Mouse (Mus musculus) CH12.LX (cell line): ENCODE data around the gene Ibtk. TPM values are rescaled to one million over a fixed set of nuclear protein-coding genes. Genes with fewer than 3 reads are reported as not detected.

Experiments
- DNase-seq: peaks from one replicate; pipeline ENCODE4 v3.0.0-alpha.2; 2013; ENCODE audit errors: extremely low read depth
- H3K27ac ChIP-seq: 2 replicates; pipeline ENCODE4 v1.5.1; 2012; ENCODE audit warnings: low read depth, mild to moderate bottlenecking, control low read depth, moderate library complexity; ENCODE audit not compliant: insufficient read depth
- H3K27me3 ChIP-seq: replicated peaks from 2 replicates; pipeline ENCODE3; 2012; ENCODE audit warnings: inconsistent platforms
- H3K36me3 ChIP-seq, 2 experiments: replicated peaks in 1 of 2; 2 replicates each; pipeline versions ENCODE3 to v1.6.1; 2012; ENCODE audit warnings: inconsistent platforms in 1 of 2, low read length in 1 of 2, mild to moderate bottlenecking in 1 of 2, mixed read lengths in 1 of 2, moderate library complexity in 1 of 2; ENCODE audit not compliant: control insufficient read depth in 1 of 2, insufficient read depth in 1 of 2
- H3K4me1 ChIP-seq, 2 experiments: 2 replicates each; pipeline ENCODE4 v1.6.1; 2012; ENCODE audit warnings: inconsistent platforms in 1 of 2, moderate library complexity in 1 of 2; ENCODE audit not compliant: insufficient read depth in 2 of 2, control insufficient read depth in 1 of 2
- H3K4me2 ChIP-seq: 2 replicates; pipeline ENCODE4 v1.6.1; 2012; ENCODE audit warnings: low read depth, mild to moderate bottlenecking, control low read depth; ENCODE audit not compliant: poor library complexity, insufficient read depth, severe bottlenecking
- H3K4me3 ChIP-seq, 3 experiments: fragments of 150-350 bp in 1 of 3; sonication (generic) in 1 of 3; replicated peaks in 1 of 3; 2 replicates each; pipeline versions ENCODE3 to v1.5.1; 2011 to 2012; ENCODE audit warnings: low read depth in 2 of 3, low read length in 2 of 3, mild to moderate bottlenecking in 2 of 3, moderate library complexity in 2 of 3, control low read depth in 1 of 3, improper control_type of control experiment in 1 of 3, inconsistent platforms in 1 of 3, mixed read lengths in 1 of 3; ENCODE audit not compliant: poor library complexity in 1 of 3
- H3K79me2 ChIP-seq: replicated peaks from 2 replicates; pipeline ENCODE4 v1.6.1; 2012; ENCODE audit warnings: mild to moderate bottlenecking, moderate library complexity; ENCODE audit not compliant: control insufficient read depth, poor library complexity, insufficient read depth, severe bottlenecking; ENCODE audit errors: extremely low read depth
- H3K9ac ChIP-seq: 2 replicates; pipeline ENCODE4 v1.6.1; 2012; ENCODE audit warnings: low read depth, mild to moderate bottlenecking, control low read depth, moderate library complexity; ENCODE audit not compliant: insufficient read depth
- H3K9me3 ChIP-seq: replicated peaks from 2 replicates; pipeline ENCODE3; 2012; ENCODE audit warnings: low read length, inconsistent platforms, mixed read lengths
- BHLHE40 ChIP-seq: IDR thresholded peaks from 2 replicates; pipeline ENCODE4 v1.6.1; 2011; ENCODE audit warnings: mild to moderate bottlenecking, low read depth, low read length, improper control_type of control experiment
- CHD1 ChIP-seq: IDR thresholded peaks from 2 replicates; pipeline ENCODE4 v1.6.1; 2012; ENCODE audit warnings: low read depth, low read length, improper control_type of control experiment, inconsistent platforms
- CTCF ChIP-seq, 2 experiments: IDR thresholded peaks in 1 of 2; conservative IDR thresholded peaks in 1 of 2; 2 replicates each; pipeline ENCODE4 v1.5.1; 2011 to 2012; ENCODE audit warnings: low read depth in 2 of 2, low read length in 2 of 2, improper control_type of control experiment in 1 of 2, inconsistent platforms in 1 of 2, mild to moderate bottlenecking in 1 of 2, moderate library complexity in 1 of 2
- E2F4 ChIP-seq: IDR thresholded peaks from 2 replicates; pipeline ENCODE4 v1.6.1; 2011; ENCODE audit warnings: low read depth, low read length, improper control_type of control experiment; ENCODE audit not compliant: insufficient replicate concordance
- ELF1 ChIP-seq: IDR thresholded peaks from 2 replicates; pipeline ENCODE4 v1.6.1; 2014; ENCODE audit warnings: low read depth, mild to moderate bottlenecking, inconsistent platforms, low read length, improper control_type of control experiment
- MAFK ChIP-seq: IDR thresholded peaks from 2 replicates; pipeline ENCODE4 v1.6.1; 2011; ENCODE audit warnings: low read length, improper control_type of control experiment; ENCODE audit not compliant: insufficient replicate concordance
- MAX ChIP-seq: IDR thresholded peaks from 2 replicates; pipeline ENCODE4 v1.6.1; 2011; ENCODE audit warnings: low read length, improper control_type of control experiment
- MAZ ChIP-seq: IDR thresholded peaks from 2 replicates; pipeline ENCODE4 v1.6.1; 2012; ENCODE audit warnings: low read depth, mild to moderate bottlenecking, inconsistent platforms, low read length, improper control_type of control experiment, moderate library complexity
- MYC ChIP-seq: IDR thresholded peaks from 2 replicates; pipeline ENCODE4 v1.6.1; 2011; ENCODE audit warnings: low read depth, mild to moderate bottlenecking, improper control_type of control experiment, low read length
- NELFE ChIP-seq: IDR thresholded peaks from 2 replicates; pipeline ENCODE4 v1.6.1; 2011; ENCODE audit warnings: low read depth, low read length, improper control_type of control experiment
- PAX5 ChIP-seq: IDR thresholded peaks from 2 replicates; pipeline ENCODE4 v1.6.1; 2012; ENCODE audit warnings: low read length, inconsistent platforms, mixed read lengths
- POLR2AphosphoS2 ChIP-seq: IDR thresholded peaks from 2 replicates; pipeline ENCODE4 v1.6.1; 2011; ENCODE audit warnings: low read depth, low read length, improper control_type of control experiment
- RAD21 ChIP-seq: IDR thresholded peaks from 2 replicates; pipeline ENCODE4 v1.6.1; 2011; ENCODE audit warnings: low read depth, mild to moderate bottlenecking, low read length, improper control_type of control experiment, moderate library complexity
- RCOR1 ChIP-seq: conservative IDR thresholded peaks from 2 replicates; pipeline ENCODE4 v1.6.1; 2012; ENCODE audit warnings: low read depth, mild to moderate bottlenecking, inconsistent platforms, low read length, improper control_type of control experiment
- SIN3A ChIP-seq: IDR thresholded peaks from 2 replicates; pipeline ENCODE4 v1.6.1; 2012; ENCODE audit warnings: low read length, improper control_type of control experiment, inconsistent platforms
- UBTF ChIP-seq: IDR thresholded peaks from 2 replicates; pipeline ENCODE4 v1.6.1; 2012; ENCODE audit warnings: low read depth, mild to moderate bottlenecking, inconsistent platforms, low read length, improper control_type of control experiment, moderate library complexity
- USF1 ChIP-seq: IDR thresholded peaks from 2 replicates; pipeline ENCODE4 v1.6.1; 2014; ENCODE audit warnings: low read depth, mild to moderate bottlenecking, inconsistent platforms, low read length, improper control_type of control experiment
- USF2 ChIP-seq: conservative IDR thresholded peaks from 2 replicates; pipeline ENCODE4 v1.6.1; 2011; ENCODE audit warnings: low read depth, low read length, improper control_type of control experiment
- ZC3H11A ChIP-seq: IDR thresholded peaks from 2 replicates; pipeline ENCODE4 v1.6.1; 2012; ENCODE audit warnings: low read depth, mild to moderate bottlenecking, inconsistent platforms, low read length, improper control_type of control experiment
- dilution Hi-C: fragments of 300-500 bp; cut with MboI; formaldehyde crosslinking; loops from 2 replicates; pipeline ENCODE4 v1.14.3; 2020; ENCODE audit warnings: low sequenced_read_pairs; ENCODE audit not compliant: extremely low pct_unique_long_range_greater_than_20kb, extremely low pct_ligation_motif_present
- in situ Hi-C: fragments of 300-500 bp; cut with MboI; formaldehyde crosslinking; loops from 3 replicates; pipeline ENCODE4 v1.14.3; 2019; ENCODE audit warnings: low sequenced_read_pairs, low pct_ligation_motif_present, low pct_unique_long_range_greater_than_20kb, mixed read lengths
- polyA plus RNA-seq: library from polyadenylated mRNA; unstranded; fragments of >175 nt; gene quantifications from 2 replicates; pipeline ENCODE4 v1.2.1, GENCODE M21; 2012; ENCODE audit warnings: low read depth; ENCODE audit not compliant: insufficient read length
- total RNA-seq, 2 experiments: library from RNA; depleted of rRNA; stranded (reverse); fragments of 300-350 nt in 1 of 2; fragments of >200 nt in 1 of 2; gene quantifications; 2 replicates each; pipeline ENCODE4 v1.2.3; 2012 to 2014

Ibtk gene
- total and polyA plus RNA-seq, 3 experiments: 34.2 to 41.3 (median 40.6) TPM

DNA sequence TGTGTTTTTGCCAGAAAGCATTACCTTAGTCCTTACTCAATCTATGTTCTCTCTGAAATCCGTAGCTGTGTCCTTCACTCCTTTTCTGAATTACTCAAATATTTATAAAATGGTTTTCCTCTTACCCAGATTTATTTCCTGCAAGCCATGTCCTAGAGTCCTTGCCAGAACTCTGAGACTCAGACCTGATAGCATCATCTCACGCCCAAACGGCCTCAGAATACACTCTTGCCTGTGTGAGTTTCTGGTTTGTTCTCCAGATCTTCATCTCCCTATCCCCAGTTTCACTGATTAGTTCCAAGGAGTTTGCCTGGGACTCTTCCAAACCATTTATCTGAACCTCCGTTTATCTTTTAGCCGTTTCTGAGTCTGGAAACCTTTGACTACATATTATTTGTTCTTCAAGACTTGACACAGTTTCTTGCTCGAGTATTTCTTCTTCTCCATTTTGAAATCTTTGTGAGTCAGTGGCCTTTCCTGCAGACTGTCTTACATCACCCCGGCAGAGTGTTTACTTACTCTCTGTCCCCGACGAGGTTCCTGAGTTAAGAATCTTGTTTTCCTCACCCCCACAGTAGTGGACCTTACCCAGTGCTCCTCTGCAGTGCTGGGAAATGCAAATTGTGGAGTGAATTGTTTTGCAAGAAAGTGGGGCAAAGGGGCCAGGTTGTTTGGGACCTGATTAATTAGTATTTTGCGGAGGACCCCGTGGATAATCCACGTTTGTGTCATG, 20.1 kb upstream of the Ibtk start:
- Histone ChIP-seq H3K36me3 (no peaks in the 10 kb centered on the region), H3K27ac (no peak overlapping the region), H3K4me2 (no peak overlapping the region), H3K9ac (no peak overlapping the region), H3K27me3 (no peaks in the 10 kb centered on the region), H3K4me1 (no peaks in the 10 kb centered on the region), H3K79me2 (no peaks in the 10 kb centered on the region), H3K4me3 (no peak overlapping the region), H3K9me3 (no peaks in the 10 kb centered on the region)
- dilution Hi-C loops: no loop called here
- in situ Hi-C loops: no loop called here
- TF ChIP-seq MAZ (no peak), ELF1 (no peak), MAX (no peak), SIN3A (no peak), POLR2AphosphoS2 (no peak), MAFK (no peak), PAX5 (no peak), RCOR1 (no peak), BHLHE40 (no peak), NELFE (no peak)
- DNase-seq: no peak

DNA sequence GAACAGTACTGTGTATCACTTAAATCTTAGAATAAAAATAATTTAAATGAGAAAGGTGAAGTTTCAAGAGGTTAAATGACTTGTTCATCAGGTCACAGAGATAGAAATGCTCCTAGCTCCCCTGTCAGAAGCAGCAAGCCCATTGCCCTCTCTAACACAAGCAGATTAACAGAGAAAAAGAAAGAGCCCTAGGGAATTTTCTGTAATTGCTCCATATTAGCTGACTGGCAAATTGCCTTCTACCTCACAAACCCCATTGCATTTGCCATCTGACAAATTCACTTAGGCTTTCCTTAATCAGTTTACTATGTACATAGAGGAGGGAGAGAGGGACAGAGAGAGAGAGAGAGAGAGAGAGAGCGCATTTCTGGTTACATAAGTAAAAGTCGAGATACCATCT, 18.1 kb upstream of the Ibtk start:
- no peaks in the 10 kb centered on the region for H3K36me3 ChIP-seq
- H3K27me3 ChIP-seq: no peaks in the 10 kb centered on the region
- H3K4me3 ChIP-seq: no peak overlapping the region
- TF ChIP-seq ZC3H11A (no peak), MYC (no peak), POLR2AphosphoS2 (no peak), RAD21 (no peak), USF2 (no peak), USF1 (no peak), CHD1 (no peak), E2F4 (no peak), UBTF (no peak), CTCF (conservative IDR thresholded peaks at IDR 0.05 in 1 of 2, IDR thresholded peaks at IDR 0.05 in 1 of 2; ENCODE audit: low read depth in 2 of 2, low read length in 2 of 2) (no peak), RCOR1 (no peak)
- TF ChIP-seq, all 38 proteins: peak for 0
- no peaks in the 10 kb centered on the region for H3K9me3 ChIP-seq
- no peak for DNase-seq
- H3K79me2 ChIP-seq: no peaks in the 10 kb centered on the region
- no peak overlapping the region for H3K27ac ChIP-seq
- dilution Hi-C loops: no loop called here
- H3K4me2 ChIP-seq: no peak overlapping the region
- in situ Hi-C loops: no loop called here
- peaks cover 0 to 7% of the 10 kb centered on the region in 2 experiments; a peak in 2 of 4 replicates for H3K4me1 ChIP-seq
- H3K9ac ChIP-seq: no peak overlapping the region
